Mouse (Mus musculus): ENCODE results near the gene Mvd. TPM values are rescaled to one million over a fixed set of nuclear protein-coding genes. Genes with fewer than 3 reads are reported as not detected.

The Mvd gene
- total RNA-seq (2015) (3.4 and 3.8 TPM in 2 replicates), total RNA-seq (2017) (3.2 and 5.6 TPM in 2 replicates)

- ATAC-seq (replicated peaks; ENCODE audit: poor library complexity), result peak; percentile 90
Measured at GRCm38 (mm10) chr8:122443262-122444006, at the start of gene Mvd. Mvd (minus strand) TSS chr8:122443422.

GRCm38 (mm10) chr8:122488387-122488786 lies 45.2 kb upstream of the Mvd start:
- no peak for ATAC-seq (replicated peaks; ENCODE audit: poor library complexity)

- ATAC-seq (replicated peaks; ENCODE audit: poor library complexity), result peak; percentile 79
Measured at GRCm38 (mm10) chr8:122484831-122485230, 41.6 kb upstream of the Mvd start.

DNA sequence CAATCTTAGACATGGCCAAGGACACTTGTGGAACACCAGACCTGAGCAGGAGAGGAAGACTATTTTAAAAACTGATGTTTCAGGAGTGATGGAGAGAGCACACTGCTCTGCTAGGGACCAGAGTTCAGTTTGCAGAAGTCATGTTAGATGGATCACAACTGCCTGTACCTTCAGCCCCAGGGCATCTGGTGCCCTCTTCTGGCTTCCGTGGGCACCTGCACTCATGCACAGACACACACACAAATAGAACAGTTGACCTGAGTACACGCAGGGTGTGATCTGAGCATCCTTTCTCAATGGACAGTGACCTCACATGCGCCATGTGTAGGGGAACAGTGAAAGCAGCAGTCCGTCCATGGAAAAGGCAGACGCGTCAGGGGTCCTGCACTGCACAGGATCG lies 40.7 kb upstream of the Mvd start:
- ATAC-seq (replicated peaks; ENCODE audit: poor library complexity), result no peak

DNA sequence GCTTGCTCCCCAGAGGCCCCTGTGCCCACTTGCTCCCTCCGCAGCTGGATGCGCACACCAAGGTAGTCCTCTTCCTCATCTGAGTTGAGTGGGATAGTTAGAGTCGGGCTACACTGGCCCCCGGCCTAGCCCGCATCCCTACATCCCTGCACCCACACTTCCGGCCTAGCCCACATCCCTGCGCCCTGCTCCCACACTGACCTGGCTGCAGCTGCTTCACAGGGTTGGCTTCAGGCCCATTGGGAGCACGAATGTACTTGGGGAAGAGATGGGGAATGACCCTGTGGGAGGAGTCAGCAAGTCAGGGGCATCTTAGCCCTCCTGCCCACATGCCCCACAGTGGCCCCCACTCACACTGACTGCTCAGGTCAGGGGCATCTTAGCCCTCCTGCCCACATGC lies 39.2 kb upstream of the Mvd start:
- ATAC-seq (replicated peaks; ENCODE audit: poor library complexity), result no peak

GRCm38 (mm10) chr8:122475580-122476320 lies 32.5 kb upstream of the Mvd start, which contains the start of the genes Rnf166 and Ctu2:
Rnf166 (minus strand) TSS chr8:122476064.
Ctu2 (plus strand) TSS chr8:122476143.
- ATAC-seq (replicated peaks; ENCODE audit: poor library complexity), result peak; percentile 79

- ATAC-seq (replicated peaks; ENCODE audit: poor library complexity), result peak; percentile 27
Measured at GRCm38 (mm10) chr8:122474951-122475560, 31.8 kb upstream of the Mvd start.

- ATAC-seq (replicated peaks; ENCODE audit: poor library complexity), result peak; percentile 59
Measured at GRCm38 (mm10) chr8:122473911-122474421, 30.7 kb upstream of the Mvd start.

DNA sequence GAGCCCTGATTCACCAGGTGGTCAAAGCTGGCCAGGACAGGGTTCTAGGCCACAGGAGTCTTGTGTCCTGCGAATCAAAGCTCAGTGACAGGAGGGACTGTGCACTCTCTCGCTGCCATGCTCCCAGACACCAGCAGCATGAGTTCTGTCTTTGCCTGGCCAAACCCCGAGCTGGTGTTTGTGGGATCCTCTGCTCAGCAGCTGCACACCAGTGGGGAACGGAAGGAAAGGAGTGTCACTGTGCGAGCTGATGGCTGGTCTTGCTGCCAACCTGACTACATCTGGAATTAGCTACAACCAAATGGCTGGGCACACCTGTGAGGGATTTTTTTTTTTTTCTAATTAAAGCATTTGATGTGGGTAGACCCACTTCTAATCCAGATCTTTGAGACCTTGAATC lies 27.5 kb upstream of the Mvd start:
- no peak for ATAC-seq (replicated peaks; ENCODE audit: poor library complexity)

DNA sequence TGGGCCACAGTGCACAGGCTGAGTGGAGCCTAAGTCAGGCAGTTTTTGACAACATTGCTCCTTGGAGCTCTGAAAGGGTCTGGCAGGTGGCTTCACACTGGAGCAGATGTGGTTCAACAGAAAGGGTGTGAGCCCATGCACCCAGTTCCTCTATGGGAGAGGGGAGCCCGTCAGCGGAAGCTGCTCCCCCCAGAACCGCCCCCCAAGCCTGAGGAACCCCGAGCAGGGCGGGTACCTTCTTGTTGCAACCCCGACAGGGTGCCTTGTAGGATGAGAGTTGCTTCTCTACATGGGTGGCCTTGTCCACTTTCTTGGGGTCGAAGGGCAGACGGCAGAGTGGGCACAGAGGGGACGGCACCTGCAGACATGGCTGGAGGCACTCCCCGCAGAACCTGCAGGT lies 26.7 kb upstream of the Mvd start:
- ATAC-seq (replicated peaks; ENCODE audit: poor library complexity), result peak; percentile 27

DNA sequence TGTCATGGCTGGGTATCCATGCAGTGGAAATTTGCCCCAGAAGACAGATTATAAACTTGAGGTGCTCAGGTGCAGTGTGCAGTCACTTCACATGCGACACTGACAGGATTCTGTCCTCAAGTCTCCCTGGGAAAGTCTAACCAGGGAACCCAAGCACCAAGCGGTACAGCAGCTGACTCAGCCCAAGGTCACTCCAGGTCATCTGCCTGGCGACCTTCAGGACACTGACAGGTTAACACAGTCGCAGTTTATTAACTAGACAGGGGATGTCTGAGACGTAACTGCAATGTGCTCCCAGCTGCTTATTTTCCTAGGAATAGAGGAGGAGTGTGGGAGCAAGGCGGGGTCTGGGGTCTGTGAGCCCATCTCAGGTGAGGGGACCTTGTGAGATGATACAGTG lies 26.2 kb upstream of the Mvd start:
- no peak for ATAC-seq (replicated peaks; ENCODE audit: poor library complexity)

DNA sequence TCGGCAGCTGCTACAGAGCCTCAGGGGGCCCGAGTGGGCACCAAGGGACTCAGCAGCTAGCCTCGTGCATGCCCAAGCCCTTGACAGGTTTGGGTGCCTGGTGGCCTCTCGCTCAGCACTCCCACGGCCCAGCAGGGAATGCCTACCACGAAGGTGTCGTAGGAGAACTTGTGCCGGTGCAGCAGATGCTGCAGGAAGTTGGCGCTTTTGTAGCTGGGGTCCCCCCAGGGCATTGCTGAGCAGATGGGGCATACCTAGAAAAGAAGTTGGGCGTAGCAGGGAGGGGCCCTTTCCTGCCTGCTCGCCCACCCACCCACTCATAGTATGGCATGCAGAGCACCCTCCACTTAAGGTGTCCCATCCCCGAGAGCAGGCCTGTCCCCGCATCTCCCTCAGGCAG lies 24.6 kb upstream of the Mvd start:
- ATAC-seq (replicated peaks; ENCODE audit: poor library complexity), result no peak

DNA sequence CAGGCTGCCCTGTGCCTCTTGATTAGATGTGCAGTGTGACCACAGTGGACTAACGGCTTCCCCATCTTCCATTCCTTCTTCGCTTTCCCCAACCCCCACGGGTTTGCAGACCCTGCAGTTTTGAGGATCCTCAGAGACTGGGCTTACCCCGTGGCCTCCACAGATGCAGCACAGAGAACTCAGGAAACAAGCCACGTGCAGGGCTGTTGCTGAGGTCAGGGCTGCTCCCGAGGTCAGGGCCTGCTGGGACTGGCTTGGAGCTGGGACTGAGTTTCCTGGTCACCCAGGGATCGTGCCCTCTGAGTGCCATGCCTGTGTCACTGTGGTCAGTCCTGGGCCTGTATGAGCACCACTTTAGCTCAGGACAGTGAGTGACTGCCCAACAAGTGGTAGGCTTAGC lies 21.8 kb upstream of the Mvd start:
- ATAC-seq (replicated peaks; ENCODE audit: poor library complexity), result no peak

- peak; percentile 47 for ATAC-seq (replicated peaks; ENCODE audit: poor library complexity)
Measured at GRCm38 (mm10) chr8:122463651-122464640, 20.7 kb upstream of the Mvd start.

GRCm38 (mm10) chr8:122462510-122462909 lies 19.3 kb upstream of the Mvd start:
- no peak for ATAC-seq (replicated peaks; ENCODE audit: poor library complexity)

- ATAC-seq (replicated peaks; ENCODE audit: poor library complexity), result no peak
Measured at GRCm38 (mm10) chr8:122461473-122462148, 18.4 kb upstream of the Mvd start.

- ATAC-seq (replicated peaks; ENCODE audit: poor library complexity), result peak; percentile 45
Measured at GRCm38 (mm10) chr8:122460524-122461472, 17.6 kb upstream of the Mvd start, which contains the start of gene Snai3. Snai3 (minus strand) TSS chr8:122460733.

DNA sequence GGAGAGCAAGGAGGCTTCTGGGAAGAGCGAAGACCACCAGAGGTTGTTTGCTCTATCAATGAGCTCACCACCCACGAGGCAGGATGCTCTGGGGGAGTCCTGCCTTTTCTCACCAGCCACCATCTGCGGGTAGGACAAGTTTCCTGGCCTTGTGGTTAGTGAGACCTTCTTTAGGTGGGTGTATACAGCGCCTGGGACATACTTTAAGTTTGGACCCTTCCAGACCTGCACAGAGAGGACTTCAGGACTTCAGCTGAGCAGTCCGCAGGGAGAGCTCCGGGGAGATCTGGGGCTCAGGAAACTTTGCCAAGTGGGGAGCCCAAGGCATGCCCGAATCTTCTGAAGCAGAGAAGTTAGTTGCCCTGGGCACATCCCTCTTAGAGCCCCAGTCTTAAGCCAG lies 16.8 kb upstream of the Mvd start:
- no peak for ATAC-seq (replicated peaks; ENCODE audit: poor library complexity)
